Mouse (Mus musculus) kidney, postnatal 0 days (tissue): ENCODE results near the gene Bloc1s5. TPM values are rescaled to one million over a fixed set of nuclear protein-coding genes. Genes with fewer than 3 reads are reported as not detected.
A peak's percentile ranks its signal among the peaks of the same experiment; 100 is the strongest.

Source experiments
- ATAC-seq: fragments of 200-750 bp; cut with Nextera tagmentation; replicated peaks from 2 replicates; pipeline ENCODE4 v1.8.0; 2017; ENCODE audit warnings: low read depth, moderate number of reproducible peaks, moderate TSS enrichment, moderate library complexity; ENCODE audit not compliant: low FRiP score
- DNase-seq: peaks from one replicate; pipeline ENCODE4 v3.0.0-alpha.2; 2016; ENCODE audit warnings: low spot score
- H3K27ac ChIP-seq: fragments of 300-500 bp; sonication (generic); 2 replicates; pipeline ENCODE4 v1.5.1; 2014; ENCODE audit warnings: mild to moderate bottlenecking
- H3K27me3 ChIP-seq: fragments of 300-500 bp; sonication (generic); 2 replicates; pipeline ENCODE4 v1.6.1; 2014; ENCODE audit warnings: low read length, mixed read lengths; ENCODE audit not compliant: insufficient read depth
- H3K36me3 ChIP-seq: fragments of 300-500 bp; sonication (generic); 2 replicates; pipeline ENCODE4 v1.6.1; 2014; ENCODE audit warnings: low read length, mixed read lengths; ENCODE audit not compliant: insufficient read depth
- H3K4me1 ChIP-seq: fragments of 300-500 bp; sonication (generic); replicated peaks from 2 replicates; pipeline ENCODE4 v1.6.1; 2014; ENCODE audit warnings: antibody characterized with exemption, low read length, mixed read lengths; ENCODE audit not compliant: insufficient read depth
- H3K4me2 ChIP-seq: fragments of 300-500 bp; sonication (generic); 2 replicates; pipeline ENCODE4 v1.6.1; 2014; ENCODE audit warnings: mild to moderate bottlenecking, low read length, moderate library complexity, mixed read lengths
- H3K4me3 ChIP-seq: fragments of 300-500 bp; sonication (generic); replicated peaks from 2 replicates; pipeline ENCODE4 v1.5.1; 2014; ENCODE audit warnings: low read depth, low read length
- H3K9ac ChIP-seq: fragments of 300-500 bp; sonication (generic); 2 replicates; pipeline ENCODE4 v1.6.1; 2014; ENCODE audit warnings: low read depth, low read length
- H3K9me3 ChIP-seq: fragments of 300-500 bp; sonication (generic); replicated peaks from 2 replicates; pipeline ENCODE4 v1.6.1; 2016; ENCODE audit warnings: low read length, inconsistent platforms, mixed read lengths
- CTCF ChIP-seq: IDR thresholded peaks from 2 replicates; pipeline ENCODE4 v1.5.1; 2016; ENCODE audit warnings: antibody characterized with exemption, low read depth, mild to moderate bottlenecking, moderate library complexity
- WGBS: fragments of 180-500 bp; shearing (Covaris S2); extraction: QIAGEN DNeasy Blood & Tissue Kit; methylation state at CpG from one replicate; pipeline ENCODE4 v1.1.7; 2014; 5-methylcytosine and 5-hydroxymethylcytosine counted together
- polyA plus RNA-seq: library from polyadenylated mRNA; unstranded; fragments of >200 nt; fragmentation: Nextera tagmentation; extraction: Ambion mirVana; gene quantifications from 2 replicates; pipeline ENCODE4 v1.2.1, GENCODE M21; 2015

Gene Bloc1s5
- polyA plus RNA-seq, 1 experiment from 2014 or later = 21.8 TPM

DNA sequence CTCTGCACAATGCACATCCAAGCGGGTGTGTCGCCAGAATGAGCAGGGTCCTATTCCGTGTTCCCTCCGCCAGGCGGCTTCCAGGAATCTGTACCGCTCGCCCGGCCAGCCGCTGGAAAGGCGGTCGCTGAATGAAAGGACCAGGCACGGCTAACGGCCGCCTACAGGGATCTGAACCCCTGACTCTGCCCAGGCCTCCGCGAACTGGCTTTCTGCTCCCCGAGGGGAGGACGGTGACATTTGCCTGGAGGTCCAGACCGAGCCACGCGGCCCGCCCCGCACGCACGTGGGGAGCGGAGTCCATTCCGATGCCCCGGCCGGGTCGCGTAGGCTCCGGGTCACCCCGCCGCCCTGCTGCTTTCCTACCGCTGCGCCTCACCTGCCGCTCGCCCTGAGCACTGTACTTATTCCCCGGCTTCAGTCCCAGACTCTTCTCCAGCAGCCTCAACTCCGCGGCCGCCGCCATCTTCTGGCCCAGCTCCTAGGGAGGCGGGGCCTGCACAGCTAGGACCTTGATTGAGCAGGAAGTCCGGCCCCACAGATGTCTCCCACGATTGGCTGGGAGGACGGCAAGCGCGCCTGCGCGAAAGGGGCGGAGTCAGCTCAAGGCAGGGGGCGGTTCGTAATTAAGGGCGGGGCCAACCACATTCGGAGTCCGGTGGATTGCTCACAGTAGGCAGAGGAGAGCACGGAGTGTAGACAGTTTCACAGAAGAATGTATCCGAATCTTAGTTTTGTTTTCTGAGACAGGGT, 23.8 kb upstream of the Bloc1s5 start, which contains the start of gene Eef1e1:
Eef1e1 (minus strand) TSS at position 531 of the 753 bp plus-strand sequence.
- no peaks in the 10 kb centered on the region for H3K9me3 ChIP-seq
- peak within 1 kb of the TSS; percentile 88 for H3K4me3 ChIP-seq
- H3K36me3 ChIP-seq = peaks cover 20% of the 10 kb centered on the region
- peak within 1 kb of the TSS; percentile 84 for H3K27ac ChIP-seq
- H3K4me1 ChIP-seq = peaks cover 5% of the 10 kb centered on the region
- ATAC-seq (peak; percentile 99), DNase-seq (peak; percentile 98)
- no peaks in the 10 kb centered on the region for H3K27me3 ChIP-seq
- peak within 1 kb of the TSS; percentile 59 for H3K4me2 ChIP-seq
- WGBS = under 1% methylated on average over 59 of the region's 59 CpGs
- peak within 1 kb of the TSS; percentile 84 for H3K9ac ChIP-seq
- peak; percentile 70 for TF ChIP-seq CTCF

- Histone ChIP-seq H3K9me3 (no peaks in the 10 kb centered on the region), H3K9ac (peak overlapping the region; percentile 84), H3K36me3 (peaks cover 28% of the 10 kb centered on the region), H3K4me2 (peak overlapping the region; percentile 59), H3K4me1 (peaks cover 5% of the 10 kb centered on the region), H3K4me3 (peak overlapping the region; percentile 88), H3K27ac (no peak overlapping the region), H3K27me3 (no peaks in the 10 kb centered on the region)
- no peak for ATAC-seq
- WGBS = 18% methylated on average over 4 of the region's 4 CpGs
- no peak for DNase-seq
- TF ChIP-seq CTCF = no peak
These were observed 23.0 kb upstream of the Bloc1s5 start for GRCm38 (mm10) chr13:38657865-38658264.

- TF ChIP-seq CTCF = no peak
- Histone ChIP-seq H3K4me3 (no peak overlapping the region), H3K27ac (no peak overlapping the region), H3K4me1 (no peaks in the 10 kb centered on the region), H3K27me3 (no peaks in the 10 kb centered on the region), H3K9me3 (no peaks in the 10 kb centered on the region), H3K36me3 (peaks cover 66% of the 10 kb centered on the region), H3K4me2 (no peak overlapping the region), H3K9ac (no peak overlapping the region)
- ATAC-seq (no peak), DNase-seq (no peak)
- 93% methylated on average over 4 of the region's 4 CpGs for WGBS
These were observed 15.4 kb upstream of the Bloc1s5 start for GRCm38 (mm10) chr13:38650292-38650691.

- 78% methylated on average over 4 of the region's 4 CpGs for WGBS
- no peak overlapping the region for H3K27ac ChIP-seq
- no peak for ATAC-seq
These were observed 14.2 kb upstream of the Bloc1s5 start for GRCm38 (mm10) chr13:38649069-38649468.

DNA sequence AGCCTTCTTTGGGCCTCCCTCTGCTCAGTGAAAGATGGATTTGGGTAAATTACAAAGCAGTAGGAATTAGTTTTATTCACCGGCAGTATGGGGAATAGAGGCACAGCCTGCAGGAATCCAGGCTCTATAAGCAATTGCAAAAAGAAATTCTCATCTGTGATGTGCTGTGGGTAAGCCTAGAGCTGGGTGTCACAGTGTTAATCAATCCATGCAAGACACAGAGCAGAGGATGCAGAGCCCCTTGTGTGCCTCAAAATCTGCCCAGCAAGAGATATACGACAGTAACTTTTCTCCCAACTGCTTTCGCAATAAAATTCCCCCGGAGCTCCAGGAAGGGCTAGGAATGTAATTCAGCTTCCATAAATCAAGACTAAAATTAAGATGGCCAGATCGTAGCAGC, 6.5 kb upstream of the Bloc1s5 start:
- no peak overlapping the region for H3K9ac ChIP-seq
- no peak overlapping the region for H3K4me3 ChIP-seq
- 39% methylated on average over 5 of the region's 5 CpGs for WGBS

More at GRCm38 (mm10) chr13:38649069-38649468, 14.2 kb upstream of the Bloc1s5 start:
- H3K9me3 ChIP-seq = no peaks in the 10 kb centered on the region
- H3K9ac ChIP-seq = no peak overlapping the region
- no peaks in the 10 kb centered on the region for H3K27me3 ChIP-seq
- no peaks in the 10 kb centered on the region for H3K4me1 ChIP-seq
- no peak for DNase-seq
- no peak overlapping the region for H3K4me3 ChIP-seq
- peaks cover 67% of the 10 kb centered on the region for H3K36me3 ChIP-seq
- H3K4me2 ChIP-seq = no peak overlapping the region
- no peak for TF ChIP-seq CTCF

GRCm38 (mm10) chr13:38640961-38641360, 6.1 kb upstream of the Bloc1s5 start:
- no peak overlapping the region for H3K9ac ChIP-seq
- WGBS = 69% methylated on average over 5 of the region's 5 CpGs
- H3K27me3 ChIP-seq = no peaks in the 10 kb centered on the region
- no peak for DNase-seq
- no peaks in the 10 kb centered on the region for H3K9me3 ChIP-seq
- no peak for TF ChIP-seq CTCF
- no peak for ATAC-seq
- H3K4me3 ChIP-seq = no peak overlapping the region
- H3K36me3 ChIP-seq = peaks cover 13% of the 10 kb centered on the region; the same call in 1 of the 2 replicates
- no peak overlapping the region for H3K27ac ChIP-seq
- H3K4me1 ChIP-seq = no peaks in the 10 kb centered on the region
- no peak overlapping the region for H3K4me2 ChIP-seq

More for the DNA sequence above, 6.5 kb upstream of the Bloc1s5 start:
- Histone ChIP-seq H3K27me3 (no peaks in the 10 kb centered on the region), H3K4me1 (no peaks in the 10 kb centered on the region), H3K27ac (0 out of 2 replicates have a peak overlapping the region, but pooled peaks have one; percentile 5), H3K36me3 (peaks cover 13% of the 10 kb centered on the region; the same call in 1 of the 2 replicates), H3K4me2 (no peak overlapping the region), H3K9me3 (no peaks in the 10 kb centered on the region)
- TF ChIP-seq CTCF = no peak
- no peak for ATAC-seq
- peak; percentile 27 for DNase-seq
